Mouse (Mus musculus): Measurements from ENCODE around the gene Tbr1. TPM values are rescaled to one million over a fixed set of nuclear protein-coding genes. Genes with fewer than 3 reads are reported as not detected.

Tbr1 gene
- polyA plus RNA-seq, 1 experiment from 2014 or later = 0.24 TPM

Small RNA genes lying within 50 kb of the gene (microRNA-seq; reads per million reads assigned to microRNA genes)
- gene Gm22403 (ENCODE audit: borderline number of aligned reads) = not detected

Other genes with a start within 250 kb of the Tbr1 start
- 27.3 TPM in 2 replicates for gene Tank, start 224.3 kb upstream of the Tbr1 start, polyA plus RNA-seq (2014; fragmentation: Nextera tagmentation; extraction: Ambion mirVana)
- gene Psmd14, start 91.2 kb upstream of the Tbr1 start, polyA plus RNA-seq (2014; fragmentation: Nextera tagmentation; extraction: Ambion mirVana) = 162 and 164 TPM in 2 replicates
- gene Slc4a10, start 243.5 kb downstream of the Tbr1 start, polyA plus RNA-seq (2014; fragmentation: Nextera tagmentation; extraction: Ambion mirVana) = 0.49 and 0.72 TPM in 2 replicates